Mouse (Mus musculus): ENCODE measurements around the gene Hnf4a. TPM values are rescaled to one million over a fixed set of nuclear protein-coding genes. Genes with fewer than 3 reads are reported as not detected.
"Not testable (repeated sequence)": the region's sequence is repeated elsewhere in the genome, so short reads cannot be mapped to it uniquely, and the experiment has no call there.

Gene Hnf4a
- not detected for total RNA-seq (2021)

GRCm38 (mm10) chr2:163506300-163507004 is at the start of gene Hnf4a:
TSS of gene Hnf4a (plus strand) at chr2:163506808.
- no peak for DNase-seq (ENCODE audit: low spot score in 2 of 2)
- intact Hi-C loops (cut with DNase I): no loop called here

GRCm38 (mm10) chr2:163458539-163459265 is 47.9 kb upstream of the Hnf4a start:
- intact Hi-C loops (cut with DNase I): no loop called here
- DNase-seq (ENCODE audit: low spot score in 2 of 2): no peak

- DNase-seq (ENCODE audit: low spot score in 2 of 2): no peak
- intact Hi-C loops (cut with DNase I): no loop called here
Measured at GRCm38 (mm10) chr2:163459380-163459779, 47.2 kb upstream of the Hnf4a start.

- intact Hi-C loops (cut with DNase I): no loop called here
Measured at GRCm38 (mm10) chr2:163460622-163461021, 46.0 kb upstream of the Hnf4a start.

GRCm38 (mm10) chr2:163461307-163461706 is 45.3 kb upstream of the Hnf4a start:
- intact Hi-C loops (cut with DNase I): not testable (repeated sequence)

More at GRCm38 (mm10) chr2:163460622-163461021, 46.0 kb upstream of the Hnf4a start:
- DNase-seq (ENCODE audit: low spot score in 2 of 2): no peak

GRCm38 (mm10) chr2:163462386-163462785 is 44.2 kb upstream of the Hnf4a start:
- intact Hi-C loops (cut with DNase I): no loop called here
- no peak for DNase-seq (ENCODE audit: low spot score in 2 of 2)

More at GRCm38 (mm10) chr2:163461307-163461706, 45.3 kb upstream of the Hnf4a start:
- DNase-seq (ENCODE audit: low spot score in 2 of 2): not testable (repeated sequence)

- no peak for DNase-seq (ENCODE audit: low spot score in 2 of 2)
- intact Hi-C loops (cut with DNase I): no loop called here
Measured at GRCm38 (mm10) chr2:163462801-163463200, 43.8 kb upstream of the Hnf4a start.

GRCm38 (mm10) chr2:163463251-163463769 is 43.3 kb upstream of the Hnf4a start:
- DNase-seq (ENCODE audit: low spot score in 2 of 2): no peak
- intact Hi-C loops (cut with DNase I): no loop called here

- intact Hi-C loops (cut with DNase I): no loop called here
- DNase-seq (ENCODE audit: low spot score in 2 of 2): no peak
Measured at GRCm38 (mm10) chr2:163463998-163464397, 42.6 kb upstream of the Hnf4a start.

GRCm38 (mm10) chr2:163464562-163464961 is 42.0 kb upstream of the Hnf4a start:
- DNase-seq (ENCODE audit: low spot score in 2 of 2): no peak
- intact Hi-C loops (cut with DNase I): no loop called here

- intact Hi-C loops (cut with DNase I): no loop called here
Measured at GRCm38 (mm10) chr2:163466771-163467170, 39.8 kb upstream of the Hnf4a start.

GRCm38 (mm10) chr2:163467585-163467984 is 39.0 kb upstream of the Hnf4a start:
- intact Hi-C loops (cut with DNase I): no loop called here
- DNase-seq (ENCODE audit: low spot score in 2 of 2): no peak

More at GRCm38 (mm10) chr2:163466771-163467170, 39.8 kb upstream of the Hnf4a start:
- no peak for DNase-seq (ENCODE audit: low spot score in 2 of 2)

GRCm38 (mm10) chr2:163468866-163469265 is 37.7 kb upstream of the Hnf4a start:
- no peak for DNase-seq (ENCODE audit: low spot score in 2 of 2)
- intact Hi-C loops (cut with DNase I): no loop called here

- intact Hi-C loops (cut with DNase I): no loop called here
- no peak for DNase-seq (ENCODE audit: low spot score in 2 of 2)
Measured at GRCm38 (mm10) chr2:163469711-163470110, 36.9 kb upstream of the Hnf4a start.

GRCm38 (mm10) chr2:163471136-163471535 is 35.5 kb upstream of the Hnf4a start:
- DNase-seq (ENCODE audit: low spot score in 2 of 2): no peak
- intact Hi-C loops (cut with DNase I): no loop called here

GRCm38 (mm10) chr2:163471710-163472465 is 34.7 kb upstream of the Hnf4a start:
- intact Hi-C loops (cut with DNase I): no loop called here
- no peak for DNase-seq (ENCODE audit: low spot score in 2 of 2)

- intact Hi-C loops (cut with DNase I): no loop called here
- peak; percentile 98 to 99 for DNase-seq (ENCODE audit: low spot score in 2 of 2)
Measured at GRCm38 (mm10) chr2:163472466-163472851, 34.1 kb upstream of the Hnf4a start, which contains the start of gene Fitm2. TSS of gene Fitm2 (minus strand) at chr2:163472629.

- intact Hi-C loops (cut with DNase I): no loop called here
- DNase-seq (ENCODE audit: low spot score in 2 of 2): no peak
Measured at GRCm38 (mm10) chr2:163480191-163480825, 26.3 kb upstream of the Hnf4a start.

GRCm38 (mm10) chr2:163481539-163482029 is 25.0 kb upstream of the Hnf4a start:
- no peak for DNase-seq (ENCODE audit: low spot score in 2 of 2)
- intact Hi-C loops (cut with DNase I): no loop called here
